Mouse (Mus musculus) stomach, postnatal 0 days (tissue): ENCODE results near the gene Kl. TPM values are rescaled to one million over a fixed set of nuclear protein-coding genes. Genes with fewer than 3 reads are reported as not detected.

Experiments used
- ATAC-seq: fragments of 200-750 bp; cut with Nextera tagmentation; 2 replicates; pipeline ENCODE4 v1.8.0; 2017; ENCODE audit not compliant: low FRiP score, low TSS enrichment
- DNase-seq: peaks from one replicate; pipeline ENCODE4 v3.0.0-alpha.2; 2016; ENCODE audit warnings: low spot score
- H3K27ac ChIP-seq: fragments of 300-500 bp; sonication (generic); replicated peaks from 2 replicates; pipeline ENCODE4 v1.5.1; 2014; ENCODE audit warnings: mild to moderate bottlenecking, control low read depth
- H3K27me3 ChIP-seq: fragments of 300-500 bp; sonication (generic); 2 replicates; pipeline ENCODE4 v1.6.1; 2014; ENCODE audit warnings: low read length; ENCODE audit not compliant: control insufficient read depth, insufficient read depth
- H3K36me3 ChIP-seq: fragments of 300-500 bp; sonication (generic); 2 replicates; pipeline ENCODE4 v1.6.1; 2014; ENCODE audit warnings: low read length, mixed read lengths; ENCODE audit not compliant: control insufficient read depth, insufficient read depth
- H3K4me1 ChIP-seq: fragments of 300-500 bp; sonication (generic); replicated peaks from 2 replicates; pipeline ENCODE4 v1.6.1; 2014; ENCODE audit warnings: antibody characterized with exemption; ENCODE audit not compliant: control insufficient read depth, insufficient read depth
- H3K4me2 ChIP-seq: fragments of 300-500 bp; sonication (generic); replicated peaks from 2 replicates; pipeline ENCODE4 v1.6.1; 2014; ENCODE audit warnings: low read depth, mild to moderate bottlenecking, control low read depth, moderate library complexity
- H3K4me3 ChIP-seq: fragments of 300-500 bp; sonication (generic); 2 replicates; pipeline ENCODE4 v1.5.1; 2014; ENCODE audit warnings: low read depth, low read length, control low read depth
- H3K9ac ChIP-seq: fragments of 300-500 bp; sonication (generic); 2 replicates; pipeline ENCODE4 v1.6.1; 2014; ENCODE audit warnings: mild to moderate bottlenecking, low read length, control low read depth, mixed read lengths
- H3K9me3 ChIP-seq: fragments of 300-500 bp; sonication (generic); 2 replicates; pipeline ENCODE4 v1.6.1; 2016; ENCODE audit warnings: low read length; ENCODE audit not compliant: control insufficient read depth
- CTCF ChIP-seq: IDR thresholded peaks from 2 replicates; pipeline ENCODE4 v1.5.1; 2016; ENCODE audit warnings: antibody characterized with exemption, low read depth, mild to moderate bottlenecking, moderate library complexity
- EP300 ChIP-seq: optimal IDR thresholded peaks from 2 replicates; pipeline ENCODE3; 2016; ENCODE audit warnings: antibody characterized with exemption
- WGBS: fragments of 180-500 bp; shearing (Covaris S2); extraction: QIAGEN DNeasy Blood & Tissue Kit; methylation state at CpG from one replicate; pipeline ENCODE4 v1.1.7; 2014; 5-methylcytosine and 5-hydroxymethylcytosine counted together
- polyA plus RNA-seq: library from polyadenylated mRNA; unstranded; fragments of >200 nt; fragmentation: Nextera tagmentation; extraction: Ambion mirVana; gene quantifications from 2 replicates; pipeline ENCODE4 v1.2.1, GENCODE M21; 2015

Gene Kl
- polyA plus RNA-seq, 1 experiment from 2014 or later: 0.30 TPM

DNA sequence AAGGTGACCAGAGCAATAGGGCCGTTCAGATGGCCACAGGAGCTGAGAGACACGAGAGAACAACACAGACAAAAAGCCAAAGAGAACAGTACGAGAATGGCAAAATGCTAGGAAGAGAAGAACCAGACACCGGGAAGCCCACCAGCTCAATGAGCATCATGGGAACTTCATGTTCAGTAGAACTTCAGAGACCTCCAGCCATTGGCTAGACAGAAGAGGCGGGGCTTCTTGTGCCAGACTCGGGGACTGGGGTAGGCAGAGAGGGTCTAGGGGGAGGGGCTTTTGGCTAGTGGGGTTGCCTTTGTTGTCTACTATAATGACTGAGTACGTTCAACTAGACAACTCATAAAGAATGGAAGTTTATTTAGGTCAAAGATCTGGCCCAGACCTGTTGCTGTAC lies 41.7 kb downstream of the Kl start:
- Histone ChIP-seq H3K4me2 (no peak overlapping the region), H3K9me3 (no peaks in the 10 kb centered on the region), H3K27me3 (no peaks in the 10 kb centered on the region), H3K4me1 (no peaks in the 10 kb centered on the region), H3K27ac (no peak overlapping the region), H3K4me3 (no peak overlapping the region), H3K36me3 (no peaks in the 10 kb centered on the region), H3K9ac (no peak overlapping the region)
- DNase-seq: no peak
- WGBS: 85% methylated on average over 7 of the region's 7 CpGs
- TF ChIP-seq EP300 (no peak), CTCF (no peak)
- ATAC-seq: no peak

DNA sequence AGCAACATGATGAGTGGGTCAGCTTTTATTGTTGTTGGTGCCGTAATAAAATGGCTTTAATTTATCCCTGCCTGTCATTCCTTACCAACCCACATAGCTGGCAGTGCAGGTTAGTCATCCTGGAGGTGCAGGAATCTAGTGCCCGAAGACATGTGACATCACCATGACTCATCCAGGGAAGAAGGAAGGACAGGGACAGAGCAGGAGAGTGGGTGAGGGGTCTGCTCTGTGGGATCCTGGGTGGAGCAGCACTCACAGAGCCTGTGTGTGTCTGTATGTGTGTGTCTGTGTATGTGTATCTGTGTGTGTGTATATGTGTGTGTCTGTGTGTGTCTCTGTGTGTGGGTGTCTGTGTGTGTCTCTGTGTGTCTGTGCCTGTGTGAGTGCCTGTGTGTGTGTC lies 44.2 kb downstream of the Kl start:
- TF ChIP-seq CTCF (no peak), EP300 (no peak)
- Histone ChIP-seq H3K4me2 (no peak overlapping the region), H3K27ac (no peak overlapping the region), H3K9ac (no peak overlapping the region), H3K36me3 (no peaks in the 10 kb centered on the region), H3K9me3 (no peaks in the 10 kb centered on the region), H3K4me1 (no peaks in the 10 kb centered on the region), H3K4me3 (no peak overlapping the region), H3K27me3 (no peaks in the 10 kb centered on the region)
- WGBS: 55% methylated on average over 2 of the region's 2 CpGs
- ATAC-seq (peak; percentile 66; the same call in 1 of the 2 replicates), DNase-seq (no peak)

DNA sequence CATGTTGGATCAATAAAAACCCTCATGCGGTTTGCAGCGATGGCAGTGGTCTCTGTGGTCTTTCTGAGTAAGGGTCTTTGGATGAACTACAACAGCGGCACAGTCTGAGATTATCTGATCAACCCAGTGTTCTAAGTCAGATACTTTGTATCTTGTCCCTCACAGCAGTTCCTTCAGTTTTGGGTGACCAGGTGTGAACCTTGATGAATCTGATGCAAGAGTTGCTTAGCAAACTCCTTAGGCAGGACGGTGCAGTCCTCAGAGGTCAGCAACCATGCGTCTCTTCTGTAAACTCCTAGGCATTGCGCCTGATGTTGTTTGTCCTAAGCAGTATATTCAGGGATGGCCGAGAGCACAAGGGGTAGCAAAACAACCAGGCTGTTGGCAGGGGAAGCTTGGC lies 48.7 kb downstream of the Kl start:
- Histone ChIP-seq H3K9ac (no peak overlapping the region), H3K4me1 (no peaks in the 10 kb centered on the region), H3K9me3 (no peaks in the 10 kb centered on the region), H3K27ac (no peak overlapping the region), H3K27me3 (no peaks in the 10 kb centered on the region), H3K4me2 (no peak overlapping the region), H3K4me3 (no peak overlapping the region), H3K36me3 (no peaks in the 10 kb centered on the region)
- 87% methylated on average over 7 of the region's 7 CpGs for WGBS
- TF ChIP-seq EP300 (no peak), CTCF (no peak)
- ATAC-seq (no peak), DNase-seq (no peak)

DNA sequence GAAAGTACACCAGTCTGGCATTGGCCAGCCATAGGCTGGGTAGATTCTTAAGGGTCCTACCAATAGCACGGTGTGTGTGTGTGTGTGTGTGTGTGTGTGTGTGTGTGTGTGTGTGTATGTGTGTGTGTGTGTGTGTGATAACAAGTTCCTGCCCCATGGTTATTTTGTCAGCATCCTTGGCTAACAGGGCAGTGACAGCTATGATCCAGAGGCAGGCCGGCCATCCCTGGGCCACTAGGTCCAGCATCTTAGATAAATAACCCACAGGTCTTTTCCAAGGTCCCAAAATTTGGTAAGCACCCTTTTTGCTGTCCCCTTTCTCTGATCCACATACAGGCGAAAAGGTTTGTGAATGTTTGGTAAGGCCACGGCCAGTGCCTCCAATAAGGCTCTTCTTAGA lies 49.6 kb downstream of the Kl start:
- Histone ChIP-seq H3K4me2 (no peak overlapping the region), H3K27ac (no peak overlapping the region), H3K4me3 (no peak overlapping the region), H3K4me1 (no peaks in the 10 kb centered on the region), H3K36me3 (no peaks in the 10 kb centered on the region), H3K9ac (no peak overlapping the region), H3K27me3 (no peaks in the 10 kb centered on the region), H3K9me3 (no peaks in the 10 kb centered on the region)
- ATAC-seq (no peak), DNase-seq (no peak)
- WGBS: 92% methylated on average over 4 of the region's 4 CpGs
- TF ChIP-seq CTCF: no peak

DNA sequence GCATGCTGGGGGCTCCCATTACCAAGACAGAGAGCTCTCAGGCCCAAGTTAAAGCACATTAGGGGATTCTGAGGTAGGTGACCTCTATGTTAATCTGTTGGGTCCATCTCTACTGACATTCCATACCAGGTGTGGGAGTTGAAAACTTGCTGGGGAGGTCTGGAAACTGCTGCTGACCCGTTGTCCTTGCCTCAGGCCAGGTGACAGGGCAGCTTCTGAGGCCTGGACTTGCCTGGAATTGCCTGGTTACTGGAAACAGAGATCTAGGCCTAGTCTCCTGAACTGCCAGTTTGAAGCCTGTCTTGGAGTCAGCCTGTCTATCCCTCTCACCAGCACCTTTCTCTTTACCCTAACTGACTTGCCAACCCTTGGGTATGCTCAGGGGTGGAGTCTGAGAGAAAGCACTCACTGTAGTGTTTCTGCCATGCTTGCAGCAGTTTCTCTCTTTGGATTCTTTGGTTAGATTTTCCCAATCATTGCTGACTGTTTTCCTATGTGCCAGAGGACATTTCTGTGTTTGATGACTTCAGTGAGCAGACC lies 51.9 kb downstream of the Kl start:
- no peak overlapping the region for H3K27ac ChIP-seq
- no peak overlapping the region for H3K4me2 ChIP-seq
- no peak for DNase-seq
- H3K4me3 ChIP-seq: no peak overlapping the region
- no peaks in the 10 kb centered on the region for H3K36me3 ChIP-seq
- H3K9ac ChIP-seq: no peak overlapping the region
- H3K9me3 ChIP-seq: no peaks in the 10 kb centered on the region
- no peak for TF ChIP-seq CTCF
- TF ChIP-seq EP300: no peak
- no peak for ATAC-seq
- 71% methylated on average over 1 of the region's 1 CpGs for WGBS
- no peaks in the 10 kb centered on the region for H3K4me1 ChIP-seq
- no peaks in the 10 kb centered on the region for H3K27me3 ChIP-seq

DNA sequence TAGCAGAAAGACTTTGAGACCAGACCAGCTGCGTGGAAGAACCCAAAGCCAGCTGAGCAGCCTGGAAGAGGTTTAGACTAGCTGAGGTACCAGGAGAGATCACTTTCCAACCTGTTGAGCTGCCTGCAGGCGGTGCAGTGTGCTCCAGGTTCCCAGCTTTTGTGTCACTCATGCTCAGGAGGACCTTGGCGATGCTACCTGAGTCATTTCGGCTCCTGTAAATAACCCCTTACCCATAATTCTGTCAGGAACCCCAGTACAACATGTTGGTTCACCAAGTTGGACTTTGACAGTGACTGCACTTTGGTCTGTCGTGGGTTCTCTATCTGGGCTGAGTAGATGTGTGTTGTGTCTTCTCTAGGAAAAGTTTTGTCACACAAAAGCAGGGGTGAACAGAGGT lies 66.0 kb downstream of the Kl start:
- Histone ChIP-seq H3K9ac (no peak overlapping the region), H3K27ac (peak overlapping the region; percentile 40; the same call in 1 of the 2 replicates), H3K4me3 (no peak overlapping the region), H3K36me3 (no peaks in the 10 kb centered on the region), H3K27me3 (no peaks in the 10 kb centered on the region), H3K9me3 (no peaks in the 10 kb centered on the region), H3K4me1 (0 out of 2 replicates have a peak, but pooled peaks cover 7% of the 10 kb centered on the region), H3K4me2 (no peak overlapping the region)
- TF ChIP-seq EP300: no peak
- TF ChIP-seq CTCF: no peak
- ATAC-seq (no peak), DNase-seq (no peak)
- 56% methylated on average over 5 of the region's 5 CpGs for WGBS
